Mouse (Mus musculus): ENCODE results near the gene Tanc2. TPM values are rescaled to one million over a fixed set of nuclear protein-coding genes. Genes with fewer than 3 reads are reported as not detected.

Tanc2 gene
- polyA plus RNA-seq, 1 experiment: 73.4 TPM

GRCm38 (mm10) chr11:105558091-105558490 is 31.7 kb upstream of the Tanc2 start:
- Histone ChIP-seq H3K4me3 (ENCODE audit: insufficient read depth, low read depth, low read length) (no peak overlapping the region), H3K4me1 (ENCODE audit: control insufficient read depth, insufficient read depth, low read length) (peaks cover 4% of the 10 kb centered on the region; the same call in 1 of the 2 replicates), H3K27ac (ENCODE audit: insufficient read depth, low read depth, low read length) (no peak overlapping the region)
- TF ChIP-seq CTCF (IDR thresholded peaks at IDR 0.05; ENCODE audit: insufficient read depth, low read depth, low read length): no peak
- TF ChIP-seq POLR2A (IDR thresholded peaks at IDR 0.05; ENCODE audit: insufficient read depth, low read depth, low read length): no peak

GRCm38 (mm10) chr11:105558803-105559505 is 30.8 kb upstream of the Tanc2 start:
- WGBS: 91% methylated on average over 6 of the region's 6 CpGs
- H3K4me3 ChIP-seq (ENCODE audit: insufficient read depth, low read depth, low read length): no peak overlapping the region
- peaks cover 4% of the 10 kb centered on the region; the same call in 1 of the 2 replicates for H3K4me1 ChIP-seq (ENCODE audit: control insufficient read depth, insufficient read depth, low read length)
- H3K27ac ChIP-seq (ENCODE audit: insufficient read depth, low read depth, low read length): no peak overlapping the region
- TF ChIP-seq CTCF (IDR thresholded peaks at IDR 0.05; ENCODE audit: insufficient read depth, low read depth, low read length) (no peak), POLR2A (IDR thresholded peaks at IDR 0.05; ENCODE audit: insufficient read depth, low read depth, low read length) (no peak)

GRCm38 (mm10) chr11:105563546-105563945 is 26.2 kb upstream of the Tanc2 start:
- TF ChIP-seq POLR2A (IDR thresholded peaks at IDR 0.05; ENCODE audit: insufficient read depth, low read depth, low read length) (no peak), CTCF (IDR thresholded peaks at IDR 0.05; ENCODE audit: insufficient read depth, low read depth, low read length) (no peak)
- WGBS: 96% methylated on average over 3 of the region's 3 CpGs

GRCm38 (mm10) chr11:105567221-105567641 is 22.6 kb upstream of the Tanc2 start:
- WGBS: 49% methylated on average over 1 of the region's 1 CpGs
- no peak for TF ChIP-seq CTCF (IDR thresholded peaks at IDR 0.05; ENCODE audit: insufficient read depth, low read depth, low read length)
- no peak for TF ChIP-seq POLR2A (IDR thresholded peaks at IDR 0.05; ENCODE audit: insufficient read depth, low read depth, low read length)
- H3K4me3 ChIP-seq (ENCODE audit: insufficient read depth, low read depth, low read length): no peak overlapping the region
- no peak overlapping the region for H3K27ac ChIP-seq (ENCODE audit: insufficient read depth, low read depth, low read length)
- no peaks in the 10 kb centered on the region for H3K4me1 ChIP-seq (ENCODE audit: control insufficient read depth, insufficient read depth, low read length)

More at GRCm38 (mm10) chr11:105563546-105563945, 26.2 kb upstream of the Tanc2 start:
- H3K27ac ChIP-seq (ENCODE audit: insufficient read depth, low read depth, low read length): no peak overlapping the region
- no peaks in the 10 kb centered on the region for H3K4me1 ChIP-seq (ENCODE audit: control insufficient read depth, insufficient read depth, low read length)
- H3K4me3 ChIP-seq (ENCODE audit: insufficient read depth, low read depth, low read length): no peak overlapping the region

- TF ChIP-seq CTCF (IDR thresholded peaks at IDR 0.05; ENCODE audit: insufficient read depth, low read depth, low read length): no peak
- H3K4me3 ChIP-seq (ENCODE audit: insufficient read depth, low read depth, low read length): no peak overlapping the region
- WGBS: 81% methylated on average over 8 of the region's 8 CpGs
- H3K27ac ChIP-seq (ENCODE audit: insufficient read depth, low read depth, low read length): no peak overlapping the region
- H3K4me1 ChIP-seq (ENCODE audit: control insufficient read depth, insufficient read depth, low read length): peaks cover 3% of the 10 kb centered on the region; the same call in 1 of the 2 replicates
These were observed 17.8 kb upstream of the Tanc2 start for GRCm38 (mm10) chr11:105571996-105572395.

GRCm38 (mm10) chr11:105574241-105574640 is 15.5 kb upstream of the Tanc2 start:
- H3K27ac ChIP-seq (ENCODE audit: insufficient read depth, low read depth, low read length): no peak overlapping the region
- H3K4me3 ChIP-seq (ENCODE audit: insufficient read depth, low read depth, low read length): no peak overlapping the region
- peaks cover 3% of the 10 kb centered on the region; the same call in 1 of the 2 replicates for H3K4me1 ChIP-seq (ENCODE audit: control insufficient read depth, insufficient read depth, low read length)
- no peak for TF ChIP-seq POLR2A (IDR thresholded peaks at IDR 0.05; ENCODE audit: insufficient read depth, low read depth, low read length)
- no peak for TF ChIP-seq CTCF (IDR thresholded peaks at IDR 0.05; ENCODE audit: insufficient read depth, low read depth, low read length)
- 59% methylated on average over 7 of the region's 7 CpGs for WGBS

- Histone ChIP-seq H3K27ac (ENCODE audit: insufficient read depth, low read depth, low read length) (no peak overlapping the region), H3K4me1 (ENCODE audit: control insufficient read depth, insufficient read depth, low read length) (peaks cover 3% of the 10 kb centered on the region; the same call in 1 of the 2 replicates), H3K4me3 (ENCODE audit: insufficient read depth, low read depth, low read length) (no peak overlapping the region)
- TF ChIP-seq CTCF (IDR thresholded peaks at IDR 0.05; ENCODE audit: insufficient read depth, low read depth, low read length) (no peak), POLR2A (IDR thresholded peaks at IDR 0.05; ENCODE audit: insufficient read depth, low read depth, low read length) (no peak)
These were observed 12.6 kb upstream of the Tanc2 start for GRCm38 (mm10) chr11:105577211-105577610.

- Histone ChIP-seq H3K4me1 (ENCODE audit: control insufficient read depth, insufficient read depth, low read length) (no peaks in the 10 kb centered on the region), H3K4me3 (ENCODE audit: insufficient read depth, low read depth, low read length) (no peak overlapping the region), H3K27ac (ENCODE audit: insufficient read depth, low read depth, low read length) (no peak overlapping the region)
- WGBS: 90% methylated on average over 3 of the region's 3 CpGs
- TF ChIP-seq CTCF (IDR thresholded peaks at IDR 0.05; ENCODE audit: insufficient read depth, low read depth, low read length) (no peak), POLR2A (IDR thresholded peaks at IDR 0.05; ENCODE audit: insufficient read depth, low read depth, low read length) (no peak)
These were observed 7.8 kb upstream of the Tanc2 start for GRCm38 (mm10) chr11:105582020-105582419.

GRCm38 (mm10) chr11:105589231-105589876 is 432 bp upstream of the Tanc2 start:
- H3K27ac ChIP-seq (ENCODE audit: insufficient read depth, low read depth, low read length): peak overlapping the region; percentile 100
- WGBS: 6% methylated on average over 70 of the region's 70 CpGs
- no peaks in the 10 kb centered on the region for H3K4me1 ChIP-seq (ENCODE audit: control insufficient read depth, insufficient read depth, low read length)
- no peak for TF ChIP-seq CTCF (IDR thresholded peaks at IDR 0.05; ENCODE audit: insufficient read depth, low read depth, low read length)
- TF ChIP-seq POLR2A (IDR thresholded peaks at IDR 0.05; ENCODE audit: insufficient read depth, low read depth, low read length): peak; percentile 80
- H3K4me3 ChIP-seq (ENCODE audit: insufficient read depth, low read depth, low read length): peak overlapping the region; percentile 95

All from olfactory bulb, adult 2 months (tissue).